Mouse (Mus musculus) brown adipose tissue, adult 24 weeks (tissue): ENCODE measurements around the gene Hoxc12. TPM values are rescaled to one million over a fixed set of nuclear protein-coding genes. Genes with fewer than 3 reads are reported as not detected.
A peak's percentile ranks its signal among the peaks of the same experiment; 100 is the strongest.

ENCODE experiments used
- H3K27ac ChIP-seq: fragments of 200-500 bp; replicated peaks from 2 replicates; pipeline ENCODE4 v1.5.1; 2012; ENCODE audit warnings: low read depth, mild to moderate bottlenecking, low read length
- H3K4me1 ChIP-seq: fragments of 200-500 bp; 2 replicates; pipeline ENCODE4 v1.6.1; 2012; ENCODE audit warnings: low read length, mixed read lengths; ENCODE audit not compliant: control insufficient read depth, insufficient read depth, insufficient read length
- H3K4me3 ChIP-seq: fragments of 200-500 bp; 2 replicates; pipeline ENCODE4 v1.5.1; 2012; ENCODE audit warnings: low read depth, mild to moderate bottlenecking, low read length, moderate library complexity; ENCODE audit not compliant: insufficient read depth
- polyA plus RNA-seq: library from polyadenylated mRNA; stranded (reverse); fragments of >200 nt; gene quantifications from 2 replicates; pipeline ENCODE4 v1.2.4, GENCODE M21; 2012; ENCODE audit not compliant: missing spikeins, insufficient read depth, insufficient read length

Hoxc12 gene
- polyA plus RNA-seq, result not detected in 2 replicates

DNA sequence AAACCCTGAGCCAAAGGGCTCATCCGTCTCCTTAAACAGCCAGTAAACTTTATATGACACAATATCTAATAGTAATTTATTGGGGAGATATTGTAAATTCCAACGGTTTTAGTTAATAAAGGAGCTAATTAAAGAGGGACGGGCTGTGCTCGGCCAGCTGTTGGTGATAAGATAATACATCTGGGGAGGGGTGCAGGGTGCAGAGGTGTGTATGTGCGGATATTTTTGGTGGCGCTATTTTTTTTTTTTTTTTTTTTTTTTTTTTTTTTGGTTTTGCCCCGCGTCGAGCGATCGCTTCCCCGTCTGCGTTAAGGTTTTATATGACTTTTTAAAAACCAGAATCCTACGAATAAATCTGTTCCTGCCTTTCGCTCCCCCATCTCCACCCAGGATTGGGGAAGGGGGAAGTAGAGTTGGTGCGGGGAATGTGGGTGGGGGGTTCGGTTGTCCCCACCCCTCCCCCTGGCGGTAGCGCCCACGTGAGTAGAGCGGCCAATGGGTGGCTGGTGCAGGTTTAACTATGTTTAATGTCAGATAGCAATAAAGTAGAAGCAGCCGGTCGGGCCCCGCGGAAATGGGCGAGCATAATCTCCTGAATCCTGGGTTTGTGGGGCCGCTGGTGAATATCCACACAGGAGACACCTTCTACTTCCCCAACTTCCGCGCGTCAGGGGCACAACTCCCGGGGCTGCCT lies at the start of gene Hoxc12:
Hoxc12 (plus strand) TSS at position 479 of the 694 bp plus-strand sequence.
- no peak within 1 kb of the TSS for H3K27ac ChIP-seq
- H3K4me1 ChIP-seq, result no peaks in the 10 kb centered on the region
- H3K4me3 ChIP-seq, result no peak within 1 kb of the TSS

DNA sequence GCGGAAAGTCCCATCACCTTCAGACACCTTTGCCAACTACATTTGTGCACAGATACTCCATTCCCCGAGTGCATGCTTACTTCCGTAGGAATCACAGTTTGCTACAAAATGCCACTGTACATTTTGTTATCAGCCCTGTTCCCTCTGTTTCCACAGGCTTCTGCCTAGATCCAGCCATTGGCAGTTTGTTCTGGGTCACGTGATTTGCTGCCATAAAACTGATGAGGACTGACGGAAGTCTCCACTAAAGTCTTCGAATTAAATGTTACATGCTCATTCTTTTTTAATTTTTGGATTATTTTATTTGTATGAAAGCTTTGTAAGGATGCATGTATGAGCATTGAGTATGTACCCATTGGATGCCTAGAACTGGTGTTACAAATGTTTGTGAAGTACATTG lies 41.4 kb upstream of the Hoxc12 start:
- Histone ChIP-seq H3K4me3 (no peak overlapping the region), H3K4me1 (no peaks in the 10 kb centered on the region), H3K27ac (no peak overlapping the region)

DNA sequence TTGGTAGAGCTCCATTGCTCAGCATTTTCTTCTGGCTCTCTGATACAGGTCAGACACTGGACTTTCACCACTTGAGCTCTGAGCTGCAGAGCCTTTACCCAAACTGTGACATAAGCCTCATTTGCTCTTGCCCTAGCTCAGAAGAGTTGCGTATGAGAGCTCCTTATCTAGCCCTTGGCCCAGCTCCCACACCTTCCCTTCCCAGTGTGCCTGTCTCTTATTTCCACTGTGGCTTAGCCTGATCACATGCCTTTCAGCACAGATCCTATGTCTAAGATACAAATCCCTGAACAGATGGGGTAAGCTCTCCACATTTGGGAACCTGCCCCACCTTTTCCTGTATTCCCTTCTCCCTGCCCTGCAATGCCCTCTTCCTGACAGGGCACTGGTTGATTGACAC lies 31.6 kb upstream of the Hoxc12 start:
- H3K4me3 ChIP-seq, result no peak overlapping the region
- H3K27ac ChIP-seq, result no peak overlapping the region

DNA sequence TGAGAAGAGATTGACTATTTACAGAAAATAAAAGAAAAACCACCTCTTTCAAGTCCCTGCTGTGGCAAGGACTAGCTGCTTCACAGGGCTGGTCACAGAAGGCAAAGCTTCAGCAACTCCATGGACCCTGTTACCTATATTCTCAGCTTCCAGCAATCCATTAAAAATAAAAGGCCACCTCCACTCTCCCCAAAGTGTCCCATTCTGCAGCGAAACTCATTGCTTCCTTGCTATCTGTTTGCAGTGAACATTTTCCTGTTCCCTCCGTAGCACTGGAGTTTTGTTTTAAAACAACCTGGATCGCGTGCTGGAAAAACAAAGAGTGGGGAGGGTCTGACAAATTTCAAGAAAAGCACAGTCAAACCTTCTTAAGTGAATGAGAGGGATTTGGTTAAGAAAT lies 27.0 kb upstream of the Hoxc12 start:
- no peak overlapping the region for H3K4me3 ChIP-seq
- H3K27ac ChIP-seq, result no peak overlapping the region
- H3K4me1 ChIP-seq, result no peaks in the 10 kb centered on the region

More for the DNA sequence above, 31.6 kb upstream of the Hoxc12 start:
- H3K4me1 ChIP-seq, result no peaks in the 10 kb centered on the region

DNA sequence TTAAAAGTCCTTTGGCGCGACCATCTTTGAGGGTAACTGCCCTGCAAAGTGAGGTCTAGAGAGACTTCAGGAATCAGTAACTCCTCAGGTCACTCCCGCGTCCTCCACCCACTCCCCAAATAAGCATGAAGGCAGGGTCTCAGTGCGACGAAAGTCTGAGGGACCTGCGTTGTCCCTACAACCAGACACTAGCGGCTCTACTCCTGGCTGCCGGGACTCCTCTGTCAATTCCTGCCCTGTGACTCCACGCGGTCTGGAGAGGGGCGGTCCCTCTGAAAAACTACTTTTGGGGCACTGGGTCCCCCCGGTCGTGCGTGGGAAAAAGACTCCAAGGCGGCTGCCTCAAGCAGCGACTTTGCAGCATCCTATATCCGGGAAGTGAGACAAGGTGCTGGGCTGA lies 26.5 kb upstream of the Hoxc12 start:
- Histone ChIP-seq H3K4me3 (no peak overlapping the region), H3K27ac (no peak overlapping the region), H3K4me1 (no peaks in the 10 kb centered on the region)

DNA sequence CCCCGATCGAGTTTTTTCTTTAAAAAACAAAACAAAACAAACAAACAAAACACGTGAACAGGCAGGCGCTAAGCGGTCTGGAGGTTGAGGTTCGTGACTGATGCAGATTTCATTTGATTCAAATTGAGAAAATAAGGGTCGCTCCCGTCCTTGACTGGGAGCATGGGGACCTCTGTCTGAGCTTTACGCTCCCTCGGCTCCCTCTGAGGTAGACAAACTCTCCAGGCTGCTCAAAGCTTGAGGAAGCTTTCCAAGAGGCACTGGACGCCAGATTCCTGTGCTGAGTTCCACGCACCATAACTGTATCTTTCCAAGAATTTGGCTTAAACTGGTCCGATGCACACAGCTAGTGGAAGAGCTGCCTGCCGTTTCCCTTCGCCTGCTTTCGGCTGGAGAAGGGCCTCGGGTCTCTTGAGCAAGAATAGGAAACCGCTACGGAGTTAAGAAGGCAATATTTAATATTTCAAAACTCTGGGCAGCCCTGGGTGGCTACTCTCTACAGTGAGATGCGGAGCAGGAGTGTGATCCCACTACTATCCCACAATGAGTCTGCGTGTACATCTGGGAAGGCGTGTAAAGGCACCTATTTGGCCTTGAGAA lies 26.0 kb upstream of the Hoxc12 start:
- Histone ChIP-seq H3K4me1 (no peaks in the 10 kb centered on the region), H3K27ac (no peak overlapping the region), H3K4me3 (no peak overlapping the region)

DNA sequence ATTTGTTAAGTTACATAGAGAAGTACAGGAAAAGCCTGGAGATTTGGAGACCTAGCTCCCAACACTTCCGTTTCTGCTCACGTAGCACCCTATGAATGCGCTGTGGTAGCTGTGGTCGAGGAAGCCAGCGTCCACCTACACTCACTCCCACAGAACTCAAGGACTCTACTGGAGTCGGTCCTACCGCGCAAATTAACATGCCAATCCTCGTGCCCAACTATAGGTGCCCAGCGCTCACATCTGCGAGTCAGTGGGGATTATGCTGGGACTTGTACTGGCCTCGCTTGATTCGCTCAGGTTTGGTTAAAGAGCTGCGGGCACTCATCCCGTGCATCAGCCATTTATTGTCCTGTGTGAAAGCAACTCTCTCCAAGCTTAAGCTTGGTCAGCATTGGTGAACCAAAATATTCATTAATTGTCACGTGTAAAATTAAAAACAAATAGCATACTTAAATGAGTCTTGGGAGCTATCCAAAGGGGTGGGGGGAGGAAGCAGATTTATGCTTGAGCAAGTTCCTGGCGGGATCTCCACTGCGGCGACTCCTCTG lies 23.4 kb upstream of the Hoxc12 start:
- no peak overlapping the region for H3K4me3 ChIP-seq
- H3K27ac ChIP-seq, result no peak overlapping the region
- no peaks in the 10 kb centered on the region for H3K4me1 ChIP-seq

DNA sequence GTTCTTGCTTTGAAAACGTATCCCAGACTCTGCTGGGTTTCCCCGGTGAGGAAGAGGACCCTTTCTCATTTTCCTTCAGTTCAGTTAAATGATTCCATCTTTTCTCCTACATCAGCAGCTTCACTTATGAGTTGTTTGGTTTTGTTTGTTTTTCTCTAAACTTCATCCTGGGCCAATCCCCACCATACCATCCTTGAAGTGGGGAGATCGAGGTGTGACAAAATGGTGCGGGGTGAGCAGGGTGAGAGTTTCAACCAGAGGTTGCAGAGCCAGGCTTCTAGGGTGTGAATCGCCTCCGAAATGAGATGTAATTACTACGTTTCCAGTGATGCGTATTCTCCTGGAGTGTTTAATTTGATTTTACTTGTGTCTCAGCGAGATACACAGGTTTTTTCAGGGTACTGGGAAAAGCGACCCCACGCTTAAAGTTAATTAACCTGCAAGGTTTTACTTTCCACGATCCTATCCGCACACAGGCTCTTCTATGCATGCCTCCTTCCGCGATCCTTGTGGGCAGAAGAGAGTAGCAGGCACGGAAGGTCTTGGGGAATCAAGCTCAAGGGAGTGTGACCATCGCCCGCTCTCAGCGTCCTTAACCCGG lies 18.5 kb upstream of the Hoxc12 start:
- Histone ChIP-seq H3K27ac (no peak overlapping the region), H3K4me3 (no peak overlapping the region), H3K4me1 (no peaks in the 10 kb centered on the region)

DNA sequence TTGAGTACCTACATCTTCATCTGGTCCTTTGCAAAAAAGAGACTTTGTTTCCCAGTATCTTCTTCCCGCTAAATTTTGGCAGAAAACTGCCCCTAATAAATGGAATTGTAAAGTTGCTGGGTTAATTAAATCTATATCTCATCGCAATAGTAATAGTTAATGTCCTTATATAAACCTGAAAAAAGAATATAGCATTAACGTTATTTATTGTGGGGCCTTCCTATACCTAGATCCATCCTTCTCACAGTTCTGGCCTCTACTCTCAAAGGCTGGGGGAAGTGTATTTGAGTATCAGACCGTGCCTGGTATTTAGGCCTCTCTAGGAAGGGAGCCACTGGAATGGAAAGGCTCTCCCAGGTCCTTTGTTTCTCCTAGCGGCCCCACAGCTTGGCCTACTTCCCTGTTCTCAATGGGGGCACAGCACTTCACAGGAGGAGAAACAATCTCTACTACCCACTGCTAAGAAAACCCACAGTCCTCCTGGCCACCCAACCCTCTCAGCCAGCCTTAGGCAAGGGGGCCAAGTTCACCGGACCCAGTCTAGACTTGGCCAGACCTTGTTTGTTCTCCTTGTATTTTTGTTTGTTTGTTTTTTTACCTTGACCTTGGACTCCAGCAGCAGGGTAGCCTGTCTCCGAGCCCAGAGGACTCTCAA lies 17.8 kb upstream of the Hoxc12 start:
- Histone ChIP-seq H3K4me3 (no peak overlapping the region), H3K4me1 (no peaks in the 10 kb centered on the region), H3K27ac (no peak overlapping the region)

DNA sequence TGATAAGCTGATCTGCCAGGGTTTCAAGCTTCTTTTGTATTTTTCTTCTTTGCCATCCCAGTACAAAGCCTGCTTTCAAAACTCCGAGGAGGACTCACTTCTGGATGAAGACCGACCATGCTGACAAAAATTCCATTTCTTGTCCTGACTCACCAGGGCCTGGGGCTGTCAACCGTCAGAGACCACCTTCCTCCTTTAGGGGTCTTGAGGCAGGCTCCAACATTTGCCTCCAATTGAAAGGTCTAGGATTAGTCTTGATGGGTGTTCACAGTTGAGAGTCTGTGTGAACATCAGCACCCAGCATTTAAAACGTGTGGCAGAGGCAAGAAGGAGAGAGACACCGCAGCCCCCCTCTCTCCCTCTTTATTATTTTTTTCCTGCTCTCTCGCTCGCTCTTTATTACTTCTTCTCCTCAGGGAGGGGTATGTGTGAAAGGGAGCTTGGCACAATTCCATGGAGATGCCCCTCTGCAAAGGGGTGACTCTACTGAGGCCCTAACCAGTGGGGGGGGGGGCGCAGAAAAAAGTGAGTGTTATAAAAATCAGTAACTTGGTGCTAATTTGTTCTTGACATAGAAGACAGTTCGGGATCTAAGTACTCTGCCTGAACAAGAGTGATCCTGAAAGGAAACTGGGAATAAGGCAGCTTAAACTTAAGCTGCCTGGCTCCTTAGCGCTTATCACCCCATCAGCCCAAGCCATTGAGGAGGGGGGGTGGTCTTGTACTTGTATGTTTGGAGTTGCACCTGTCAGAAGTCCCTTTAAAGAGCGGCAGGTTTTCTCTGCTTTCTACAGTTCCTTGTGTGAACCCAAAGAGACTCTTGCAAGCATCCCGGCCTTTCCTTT lies 17.0 kb upstream of the Hoxc12 start:
- H3K27ac ChIP-seq, result no peak overlapping the region
- H3K4me1 ChIP-seq, result no peaks in the 10 kb centered on the region
- no peak overlapping the region for H3K4me3 ChIP-seq

DNA sequence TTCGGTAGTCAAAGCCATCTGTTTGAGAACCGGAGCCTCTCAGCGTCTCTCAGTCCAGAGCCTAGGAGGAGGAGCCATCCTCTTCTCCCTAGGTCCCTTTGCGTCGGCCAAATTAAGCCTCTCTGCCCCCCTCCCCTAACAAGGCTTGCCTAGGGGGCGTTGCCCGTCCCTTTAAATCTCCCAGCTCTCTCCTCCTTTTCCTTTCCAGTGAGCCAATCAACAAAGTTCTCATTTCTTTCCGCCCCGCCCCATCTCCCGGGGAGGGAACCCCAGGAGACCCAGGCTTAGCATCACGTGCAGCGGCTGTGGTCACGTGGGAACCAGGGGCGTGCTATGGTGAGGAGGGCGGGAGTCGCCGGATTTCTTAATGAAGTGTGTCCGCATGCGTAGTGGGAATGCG lies 15.9 kb upstream of the Hoxc12 start:
- H3K4me3 ChIP-seq, result peak overlapping the region; percentile 2
- H3K4me1 ChIP-seq, result no peaks in the 10 kb centered on the region
- no peak overlapping the region for H3K27ac ChIP-seq

DNA sequence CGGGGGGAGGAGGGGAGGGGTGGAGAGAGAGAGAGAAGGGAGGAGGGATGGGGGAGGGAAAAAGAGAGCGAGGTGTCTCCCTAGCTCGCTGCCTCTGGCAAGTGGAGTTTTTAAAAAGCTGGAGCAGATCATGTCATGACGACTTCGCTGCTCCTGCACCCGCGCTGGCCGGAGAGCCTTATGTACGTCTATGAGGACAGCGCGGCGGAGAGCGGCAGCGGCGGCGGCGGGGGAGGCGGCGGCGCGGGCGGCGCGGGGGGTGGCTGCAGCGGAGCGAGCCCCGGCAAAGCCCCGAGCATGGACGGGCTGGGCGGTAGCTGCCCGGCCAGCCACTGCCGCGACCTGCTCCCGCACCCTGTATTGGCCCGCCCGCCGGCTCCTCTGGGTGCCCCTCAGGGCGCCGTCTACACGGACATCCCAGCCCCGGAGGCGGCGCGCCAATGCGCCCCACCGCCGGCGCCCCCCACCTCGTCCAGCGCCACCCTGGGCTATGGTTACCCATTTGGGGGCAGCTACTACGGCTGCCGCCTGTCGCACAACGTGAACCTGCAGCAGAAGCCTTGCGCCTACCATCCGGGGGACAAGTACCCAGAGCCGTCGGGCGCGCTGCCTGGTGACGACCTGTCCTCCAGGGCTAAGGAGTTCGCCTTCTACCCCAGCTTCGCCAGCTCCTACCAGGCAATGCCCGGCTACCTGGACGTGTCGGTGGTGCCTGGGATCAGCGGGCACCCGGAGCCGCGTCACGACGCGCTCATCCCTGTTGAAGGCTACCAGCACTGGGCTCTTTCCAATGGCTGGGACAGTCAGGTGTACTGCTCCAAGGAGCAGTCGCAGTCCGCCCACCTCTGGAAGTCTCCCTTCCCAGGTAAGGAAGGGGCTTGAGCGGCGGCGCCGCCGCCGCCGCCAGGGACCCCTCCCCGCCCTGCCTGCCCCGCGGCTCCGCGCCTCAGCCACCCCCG lies 15.2 kb upstream of the Hoxc12 start, which contains the start of gene Hoxc13:
Hoxc13 (plus strand) TSS at position 51 of the 959 bp plus-strand sequence.
- no peak within 1 kb of the TSS for H3K27ac ChIP-seq
- no peaks in the 10 kb centered on the region for H3K4me1 ChIP-seq
- peak within 1 kb of the TSS; percentile 2 for H3K4me3 ChIP-seq

DNA sequence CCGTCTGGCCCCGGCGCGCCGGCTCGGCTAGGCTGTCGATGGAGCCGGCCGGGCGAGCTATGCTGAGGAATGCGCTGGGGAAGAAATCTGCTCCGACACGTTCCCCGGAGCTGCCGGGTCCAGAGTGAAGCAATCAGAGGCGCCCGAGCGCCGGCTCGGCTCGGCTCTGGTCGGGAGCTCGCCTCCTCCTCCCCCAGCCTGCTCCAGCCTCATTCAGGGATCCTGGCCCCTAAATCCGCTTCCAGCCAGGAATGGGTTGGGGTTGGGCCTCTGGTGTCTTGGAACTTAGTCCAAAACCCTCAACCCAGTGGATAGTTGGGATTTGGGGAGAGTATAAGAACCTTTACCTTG lies 14.6 kb upstream of the Hoxc12 start:
- Histone ChIP-seq H3K4me1 (no peaks in the 10 kb centered on the region), H3K27ac (no peak overlapping the region), H3K4me3 (no peak overlapping the region)
